Mouse (Mus musculus) MEL-GATA-1-ER (cell line): ENCODE data around the gene Kcnn1.
"Not testable (repeated sequence)": the region's sequence is repeated elsewhere in the genome, so short reads cannot be mapped to it uniquely, and the experiment has no call there.

Experiments
- DNase-seq: peaks from one replicate; pipeline ENCODE4 v3.0.0-alpha.2; 2012; ENCODE audit warnings: low read depth; ENCODE audit errors: extremely low read depth

Kcnn1 gene

GRCm38 (mm10) chr8:70862824-70863641, at the start of gene Kcnn1:
Gene Kcnn1 (minus strand): TSS chr8:70863258.
- no peak for DNase-seq

DNA sequence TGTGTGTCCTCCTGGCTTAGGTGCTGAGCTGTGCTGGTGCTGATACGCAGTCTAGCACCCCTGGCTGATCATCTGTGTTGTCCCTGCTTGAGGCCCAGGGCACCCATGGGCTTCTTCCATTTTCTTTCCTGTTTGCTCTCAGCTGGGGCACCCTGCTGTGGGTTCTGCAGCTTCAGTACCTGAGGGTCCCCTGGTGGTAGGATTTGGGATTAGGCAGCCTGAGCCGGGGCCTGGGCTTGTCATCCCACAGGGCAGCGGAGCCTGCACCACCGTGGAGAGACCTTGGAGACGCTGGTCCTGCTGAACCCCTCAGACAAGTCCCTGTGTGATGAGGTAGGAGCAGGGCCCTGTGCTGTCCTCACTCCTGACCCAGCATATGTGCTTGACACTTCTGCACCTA, 48.5 kb upstream of the Kcnn1 start:
- no peak for DNase-seq

- DNase-seq, result no peak
Measured at GRCm38 (mm10) chr8:70907518-70907917, 44.5 kb upstream of the Kcnn1 start.

- no peak for DNase-seq
Measured at GRCm38 (mm10) chr8:70905831-70906736, 43.0 kb upstream of the Kcnn1 start, which contains the start of gene Map1s. Gene Map1s (plus strand): TSS chr8:70905932.

- DNase-seq, result no peak
Measured at GRCm38 (mm10) chr8:70905463-70905830, 42.4 kb upstream of the Kcnn1 start.

DNA sequence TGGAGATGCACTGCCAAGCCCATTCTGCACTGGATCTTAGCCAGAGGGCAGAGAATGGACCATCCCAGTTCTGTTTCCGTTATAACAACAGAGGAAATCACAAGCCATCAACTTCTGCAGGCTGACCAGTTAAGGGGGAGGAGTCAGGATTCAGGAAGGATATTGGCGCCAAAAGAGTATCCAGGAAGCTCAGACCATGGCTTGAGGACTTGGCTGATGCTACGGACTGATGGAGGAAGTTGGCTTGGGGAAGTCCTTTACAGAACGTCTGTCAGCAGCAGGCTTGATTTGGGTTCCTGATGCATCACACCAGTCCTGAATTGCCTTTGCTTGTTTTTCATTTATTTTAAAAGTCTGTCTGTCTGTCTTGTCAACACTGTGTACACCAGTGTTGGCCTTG, 41.5 kb upstream of the Kcnn1 start:
- DNase-seq, result peak; percentile 80

GRCm38 (mm10) chr8:70903582-70903981, 40.5 kb upstream of the Kcnn1 start:
- DNase-seq, result no peak

DNA sequence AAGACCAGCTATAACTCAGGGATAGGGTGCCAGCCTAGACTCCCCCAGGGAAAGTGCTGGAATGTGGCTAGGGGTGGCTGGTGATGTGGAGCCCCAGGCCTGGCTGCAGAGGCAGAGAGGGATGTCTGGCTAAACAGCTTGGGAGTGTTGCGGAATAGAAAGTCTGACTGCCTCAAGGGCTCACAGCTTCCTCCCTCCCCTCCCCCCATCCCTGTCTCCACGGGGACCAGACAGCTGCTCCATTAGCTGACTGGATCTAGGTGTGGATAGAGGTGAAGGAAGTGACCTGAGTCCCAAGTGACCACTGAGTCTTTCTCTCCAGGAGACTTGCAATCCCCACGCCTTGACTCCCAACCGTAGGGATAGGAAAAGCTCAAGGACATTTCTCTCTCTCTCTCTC, 40.1 kb upstream of the Kcnn1 start:
- no peak for DNase-seq

DNA sequence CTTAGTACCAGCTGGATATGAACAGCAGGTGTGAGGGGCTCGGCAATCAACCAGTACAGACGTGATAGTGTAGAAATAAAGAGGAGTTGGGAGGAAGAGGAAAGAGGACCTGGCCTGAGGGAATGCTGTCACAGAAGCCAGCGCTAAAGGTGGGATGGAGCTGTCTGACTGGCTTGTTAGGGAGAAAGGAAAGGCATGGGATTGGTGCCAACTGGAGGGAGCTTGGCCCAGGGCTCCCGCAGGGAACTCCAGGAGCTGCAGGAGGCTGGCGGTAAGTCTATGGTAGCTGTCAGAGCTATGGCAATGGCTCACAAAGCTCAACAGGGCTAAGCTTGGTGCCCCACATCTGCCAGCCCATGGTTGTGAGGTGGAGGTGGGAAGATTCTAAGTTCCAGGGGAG, 39.2 kb upstream of the Kcnn1 start:
- no peak for DNase-seq

DNA sequence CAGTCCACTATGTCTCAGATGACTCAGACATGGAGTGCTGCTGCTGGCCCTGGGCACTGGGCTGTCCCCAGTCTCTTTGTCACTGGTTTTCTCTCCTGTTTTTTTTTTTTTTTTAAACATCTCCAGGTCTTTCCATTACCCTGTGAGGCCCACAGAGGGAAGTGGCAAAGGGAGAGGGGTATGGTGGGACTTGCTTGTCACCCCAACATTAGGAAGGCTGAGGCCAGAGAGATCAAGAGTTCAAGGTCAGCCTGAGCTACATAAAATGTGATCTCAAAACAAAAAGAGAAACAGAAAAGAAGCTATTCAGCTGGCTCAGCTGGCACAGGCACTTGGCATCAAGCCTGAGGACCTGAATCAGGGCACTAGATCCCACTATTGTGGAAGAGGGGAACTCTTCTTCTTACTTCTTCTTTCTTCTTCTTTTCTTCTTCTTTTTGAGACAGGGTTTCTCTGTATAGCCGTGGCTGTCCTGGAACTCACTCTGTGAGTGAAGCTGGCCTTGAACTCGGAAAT, 37.9 kb upstream of the Kcnn1 start:
- no peak for DNase-seq

- peak; percentile 45 for DNase-seq
Measured at GRCm38 (mm10) chr8:70899226-70899625, 36.2 kb upstream of the Kcnn1 start.

- no peak for DNase-seq
Measured at GRCm38 (mm10) chr8:70898661-70899198, 35.7 kb upstream of the Kcnn1 start.

DNA sequence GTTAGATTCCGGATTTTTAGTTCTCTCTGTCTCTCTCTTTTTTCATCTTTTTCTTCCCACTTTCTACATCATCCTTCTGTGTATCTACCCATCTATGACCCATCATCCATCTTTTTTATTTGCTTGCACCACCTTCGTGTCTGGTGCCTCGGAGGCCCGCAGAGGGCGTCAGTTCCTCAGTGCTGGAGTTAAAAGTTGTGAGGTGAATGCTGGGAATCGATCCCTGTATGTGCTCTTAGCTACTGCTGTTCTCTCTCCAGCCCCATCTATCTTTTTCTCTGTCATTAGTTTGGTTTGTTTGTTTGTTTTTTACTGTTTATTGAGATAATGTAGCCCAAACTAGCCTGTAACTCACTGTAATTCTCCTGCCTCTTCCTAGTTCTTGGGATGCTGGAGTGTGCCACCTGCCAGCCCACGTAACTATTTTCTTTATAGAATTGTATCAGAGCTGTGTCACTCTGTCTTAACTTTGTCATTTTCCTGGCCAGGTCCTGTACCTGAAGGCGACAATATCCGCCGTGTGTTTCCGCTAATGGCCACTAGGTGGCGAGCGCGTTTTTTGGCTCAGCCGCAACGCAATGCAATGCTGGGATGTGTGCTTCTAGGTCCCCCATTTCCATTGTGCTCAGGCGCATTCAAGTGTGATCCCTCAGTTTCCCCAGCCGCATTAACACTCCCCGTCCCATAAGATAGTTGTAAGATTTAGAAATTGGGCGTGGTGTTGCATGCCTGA, 34.8 kb upstream of the Kcnn1 start:
- peak; percentile 67 for DNase-seq

DNA sequence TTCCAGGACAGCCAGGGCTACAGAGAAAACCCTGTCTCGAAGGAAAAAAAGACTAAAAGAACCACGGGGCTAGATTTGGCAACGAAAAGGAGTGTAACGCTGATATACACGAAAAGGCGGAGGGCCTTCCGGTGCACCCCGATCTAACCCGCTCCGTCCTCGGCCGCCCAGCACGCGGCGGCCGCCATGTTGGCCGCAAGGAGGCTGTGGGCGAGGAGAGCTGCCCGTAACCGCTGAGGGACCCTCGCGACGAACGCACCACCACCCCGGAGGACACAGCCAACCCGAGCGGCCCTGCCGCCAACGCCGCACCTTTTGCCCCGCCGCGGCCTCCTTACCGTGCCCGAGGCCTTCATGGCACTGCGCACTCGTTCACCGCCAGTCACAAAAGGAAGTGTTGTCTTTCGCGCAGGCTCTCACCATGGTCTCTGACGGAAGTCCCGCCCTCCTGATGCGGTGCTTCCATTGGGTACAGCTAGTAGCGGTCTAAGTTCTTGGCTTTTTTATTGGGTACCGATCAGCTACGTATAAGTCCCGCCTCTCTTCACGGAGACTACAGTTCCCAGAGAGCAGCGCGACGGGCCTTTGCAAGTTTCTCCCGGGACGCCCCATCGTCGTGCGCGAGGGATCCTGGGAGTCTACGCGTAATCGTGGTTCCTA, 34.1 kb upstream of the Kcnn1 start, which contains the start of gene Rpl18a:
Rpl18a (minus strand) TSS at position 392 of the 660 bp plus-strand sequence.
- peak; percentile 98 for DNase-seq

- DNase-seq, result no peak
Measured at GRCm38 (mm10) chr8:70896316-70897020, 33.4 kb upstream of the Kcnn1 start.

GRCm38 (mm10) chr8:70895571-70896259, 32.7 kb upstream of the Kcnn1 start:
- not testable (repeated sequence) for DNase-seq

DNA sequence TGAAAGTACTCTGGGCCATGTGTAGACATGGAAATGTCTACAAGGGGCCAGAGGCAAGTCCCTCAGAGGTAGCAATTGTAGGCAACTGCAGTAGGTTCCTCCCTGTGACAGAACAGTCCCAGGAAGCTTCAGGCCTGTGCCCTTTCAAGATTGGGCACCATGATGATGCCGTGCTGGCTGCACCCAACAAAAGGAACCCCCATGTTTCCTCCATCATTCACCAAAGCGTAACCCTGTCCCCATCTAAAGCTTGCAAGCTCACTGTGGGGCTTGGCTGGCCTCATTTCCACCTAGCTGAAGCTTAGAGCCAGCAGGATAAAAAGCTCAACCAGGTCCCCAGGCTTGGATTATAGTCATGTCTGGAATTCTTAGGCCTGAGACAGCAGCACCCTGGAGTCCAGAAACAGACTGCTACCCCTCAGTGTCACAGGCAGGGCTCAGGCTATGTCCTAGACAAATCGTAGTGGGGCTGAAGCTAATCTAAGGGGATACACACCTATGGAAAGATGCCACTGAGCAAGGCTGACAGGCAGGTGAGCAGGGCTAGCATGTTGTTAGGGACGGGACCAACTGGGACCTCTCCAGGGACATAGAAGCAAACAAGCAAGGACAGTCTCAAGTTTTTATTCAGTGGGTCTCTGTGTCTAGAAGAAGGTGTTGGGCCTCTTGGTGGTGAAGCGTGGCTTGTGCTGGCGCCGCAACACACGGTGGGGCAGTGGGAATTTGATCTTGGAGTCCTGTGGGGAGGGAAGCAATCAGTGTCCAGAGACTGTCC, 31.9 kb upstream of the Kcnn1 start:
- no peak for DNase-seq

- no peak for DNase-seq
Measured at GRCm38 (mm10) chr8:70894385-70894720, 31.3 kb upstream of the Kcnn1 start.
